Mouse (Mus musculus) kidney, postnatal 4 days (tissue): ENCODE data around the gene Gm49366.
"Not testable (repeated sequence)": the region's sequence is repeated elsewhere in the genome, so short reads cannot be mapped to it uniquely, and the experiment has no call there.

Experiments used
- DNase-seq, 2 experiments: peaks; one replicate each; pipeline ENCODE4 v3.0.0; 2021; ENCODE audit warnings: mixed read lengths in 2 of 2

Gene Gm49366

GRCm38 (mm10) chr12:84094666-84095065, 55.9 kb downstream of the Gm49366 start:
- not testable (repeated sequence) for DNase-seq

- no peak for DNase-seq
Observed at GRCm38 (mm10) chr12:84099605-84100004, 60.9 kb downstream of the Gm49366 start.

GRCm38 (mm10) chr12:84100071-84100470, 61.3 kb downstream of the Gm49366 start:
- DNase-seq: no peak

GRCm38 (mm10) chr12:84100604-84101492, 62.1 kb downstream of the Gm49366 start, which contains the start of gene Acot6:
Gene Acot6, plus strand, starts transcription at chr12:84100654.
- peak; percentile 65 to 77 for DNase-seq

- no peak for DNase-seq
Observed at GRCm38 (mm10) chr12:84101493-84101845, 62.7 kb downstream of the Gm49366 start.

DNA sequence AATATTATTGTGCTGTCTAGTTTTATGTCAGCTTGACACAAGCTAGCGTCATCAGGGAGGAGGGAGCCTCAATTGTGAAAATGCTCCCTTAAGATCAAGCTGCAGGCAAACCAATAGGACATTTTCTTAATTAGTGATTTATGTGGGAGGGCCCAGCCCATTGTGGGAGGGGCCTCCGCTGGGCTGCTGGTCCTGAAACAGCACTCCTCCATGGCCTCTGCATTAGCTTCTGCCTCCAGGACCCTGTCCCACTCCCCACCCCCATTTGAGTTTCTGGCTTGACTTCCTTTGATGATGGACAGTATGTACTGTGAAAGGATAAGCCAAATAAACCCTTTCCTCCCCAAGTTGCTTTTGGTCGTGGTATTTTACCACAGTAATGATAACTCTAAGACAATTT, 68.3 kb downstream of the Gm49366 start:
- DNase-seq: peak; percentile 9 to 24

DNA sequence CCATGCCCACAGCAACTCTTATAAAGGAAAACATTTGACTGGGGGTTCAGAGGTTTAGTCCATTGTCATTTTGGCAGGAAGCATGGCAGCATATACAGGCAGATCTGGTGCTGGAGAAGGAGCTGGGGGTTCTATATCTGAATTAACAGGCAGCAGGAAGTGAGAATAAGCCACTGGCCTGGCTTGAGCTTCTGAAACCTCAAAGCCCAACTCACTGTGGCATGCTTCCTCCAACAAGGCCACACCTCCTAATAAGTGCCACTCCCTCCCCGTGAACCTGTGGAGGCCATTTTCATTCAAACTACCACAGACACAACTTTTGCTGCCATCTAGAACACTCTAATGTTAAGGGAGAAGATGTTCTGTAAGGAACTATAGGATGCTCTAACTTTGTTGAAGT, 69.0 kb downstream of the Gm49366 start:
- DNase-seq: no peak
